Mouse (Mus musculus): ENCODE results near the gene Gtf2i.

Gene Gtf2i

GRCm38 (mm10) chr5:134209931-134210554, 104.5 kb downstream of the Gtf2i start:
- DNase-seq (ENCODE audit: low read depth, low spot score), result no peak

- no peak for DNase-seq (ENCODE audit: low read depth, low spot score)
Measured at GRCm38 (mm10) chr5:134206721-134207120, 107.8 kb downstream of the Gtf2i start.

- no peak for DNase-seq (ENCODE audit: low read depth, low spot score)
Measured at GRCm38 (mm10) chr5:134193664-134194063, 120.9 kb downstream of the Gtf2i start.

GRCm38 (mm10) chr5:134188571-134188970, 126.0 kb downstream of the Gtf2i start:
- DNase-seq (ENCODE audit: low read depth, low spot score), result no peak

Data from brain, embryonic 18.5 days (tissue).